Mouse (Mus musculus): ENCODE measurements around the gene Mast3. TPM values are rescaled to one million over a fixed set of nuclear protein-coding genes. Genes with fewer than 3 reads are reported as not detected.

The Mast3 gene
- polyA plus RNA-seq (2014; fragmentation: Illumina TruSeq; extraction: RNeasy Lipid Tissue Mini Kit (QIAGEN cat#74804)), result 2.1 TPM

DNA sequence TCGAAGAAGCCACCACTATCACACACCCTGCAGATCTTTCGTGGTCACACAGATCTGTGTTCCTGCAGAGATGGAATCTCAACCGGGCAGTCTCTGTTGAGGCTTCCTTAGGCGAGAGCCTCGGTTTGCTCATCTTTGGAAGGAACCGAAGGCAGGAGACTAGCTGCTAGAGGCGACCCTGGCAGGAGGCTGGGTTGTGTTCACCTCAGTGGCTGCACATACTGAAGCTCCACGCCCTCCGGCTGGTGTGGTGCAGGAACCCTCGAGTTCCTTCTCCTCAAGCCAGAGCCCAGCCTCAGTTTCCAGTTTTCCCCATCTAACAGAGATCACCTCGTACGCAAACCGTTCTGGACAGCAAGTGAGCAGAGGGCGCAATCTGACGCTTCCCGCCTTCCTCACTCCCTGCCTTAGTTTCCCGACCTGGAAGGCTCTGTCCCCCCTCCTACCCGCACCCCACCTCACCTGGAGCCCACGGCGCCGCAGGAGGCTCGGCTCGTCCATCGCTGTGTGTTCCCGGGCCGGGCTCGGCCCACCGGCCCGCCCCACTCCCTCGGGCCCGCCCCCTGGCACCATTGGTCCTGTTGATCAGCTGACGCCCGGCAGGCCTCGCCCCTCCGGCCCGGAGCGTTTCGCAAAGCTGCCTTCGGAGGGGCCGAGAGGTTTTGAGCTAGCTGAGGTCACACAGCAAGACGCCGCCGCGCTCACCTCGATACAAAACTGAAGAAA lies at the start of gene Mast3:
Gene Mast3, minus strand, starts transcription at position 574 of the 726 bp plus-strand sequence.

DNA sequence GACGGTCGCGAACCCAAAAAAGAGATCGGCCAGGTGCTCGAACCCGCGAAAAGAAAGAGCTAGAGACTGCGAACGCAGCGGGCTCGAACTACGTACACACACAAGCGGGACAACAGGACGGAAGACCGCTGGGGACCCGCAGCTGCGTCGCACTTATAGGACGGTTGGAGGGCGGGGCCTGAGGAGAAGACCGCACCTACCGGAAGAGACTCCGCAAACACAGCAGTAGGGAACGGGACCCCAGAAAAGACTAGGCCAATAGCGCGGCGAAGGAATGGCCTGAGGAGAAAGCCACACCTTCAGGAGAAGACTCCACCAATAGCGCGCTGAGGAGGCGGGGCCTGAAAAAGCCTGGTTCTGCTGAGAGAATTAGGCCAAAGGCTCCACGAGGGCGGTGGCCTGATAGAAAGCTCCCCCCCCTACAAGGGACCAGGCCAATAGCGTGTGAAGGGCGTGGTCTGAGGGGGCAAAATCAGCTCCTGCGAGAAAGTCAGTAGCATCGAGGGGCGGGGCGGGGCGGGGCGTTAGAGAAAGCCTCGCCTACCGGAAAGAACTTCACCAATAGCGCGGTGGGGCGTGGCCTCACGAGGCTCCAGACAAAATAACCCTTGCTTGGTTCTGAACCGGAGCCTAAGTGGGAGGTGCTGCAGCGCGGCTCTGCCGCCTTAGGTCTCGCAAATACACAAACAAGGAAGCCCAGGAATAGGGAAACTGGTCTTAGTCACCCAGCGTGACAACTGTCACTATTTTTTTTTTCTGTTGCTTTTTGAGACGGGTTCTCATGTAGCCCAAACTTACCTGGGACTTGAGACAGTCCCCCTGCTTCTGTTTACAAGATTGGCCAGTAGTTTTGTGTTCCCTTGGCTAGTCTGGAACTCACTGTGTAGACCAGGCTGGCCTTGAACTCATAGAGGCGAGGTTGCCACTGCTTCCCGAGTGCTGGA lies 34.8 kb upstream of the Mast3 start, which contains the start of gene Arrdc2:
Gene Arrdc2, minus strand, starts transcription at position 313 of the 944 bp plus-strand sequence.

DNA sequence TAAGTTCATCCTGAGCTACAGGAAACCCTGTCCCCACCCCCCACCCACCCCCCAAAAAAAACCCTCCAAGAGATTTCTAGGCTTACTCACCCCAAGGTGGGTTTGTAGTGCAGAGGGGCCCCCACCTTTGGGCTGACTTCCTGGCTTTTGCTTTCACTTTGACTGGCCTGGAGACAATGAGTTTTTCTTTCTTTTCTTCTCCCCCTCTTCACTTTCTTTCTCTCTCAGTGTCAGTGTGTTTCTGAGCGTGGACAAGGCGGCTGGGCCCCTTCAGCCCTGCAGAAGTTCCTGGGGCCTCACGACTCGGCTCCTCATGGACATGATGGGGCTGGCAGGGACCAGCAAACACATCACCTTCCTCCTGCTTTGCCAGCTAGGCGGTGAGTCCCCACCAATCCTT lies 3.4 kb upstream of the Mast3 start, which contains the start of gene Il12rb1:
Gene Il12rb1, plus strand, starts transcription at position 211 of the 400 bp plus-strand sequence.

DNA sequence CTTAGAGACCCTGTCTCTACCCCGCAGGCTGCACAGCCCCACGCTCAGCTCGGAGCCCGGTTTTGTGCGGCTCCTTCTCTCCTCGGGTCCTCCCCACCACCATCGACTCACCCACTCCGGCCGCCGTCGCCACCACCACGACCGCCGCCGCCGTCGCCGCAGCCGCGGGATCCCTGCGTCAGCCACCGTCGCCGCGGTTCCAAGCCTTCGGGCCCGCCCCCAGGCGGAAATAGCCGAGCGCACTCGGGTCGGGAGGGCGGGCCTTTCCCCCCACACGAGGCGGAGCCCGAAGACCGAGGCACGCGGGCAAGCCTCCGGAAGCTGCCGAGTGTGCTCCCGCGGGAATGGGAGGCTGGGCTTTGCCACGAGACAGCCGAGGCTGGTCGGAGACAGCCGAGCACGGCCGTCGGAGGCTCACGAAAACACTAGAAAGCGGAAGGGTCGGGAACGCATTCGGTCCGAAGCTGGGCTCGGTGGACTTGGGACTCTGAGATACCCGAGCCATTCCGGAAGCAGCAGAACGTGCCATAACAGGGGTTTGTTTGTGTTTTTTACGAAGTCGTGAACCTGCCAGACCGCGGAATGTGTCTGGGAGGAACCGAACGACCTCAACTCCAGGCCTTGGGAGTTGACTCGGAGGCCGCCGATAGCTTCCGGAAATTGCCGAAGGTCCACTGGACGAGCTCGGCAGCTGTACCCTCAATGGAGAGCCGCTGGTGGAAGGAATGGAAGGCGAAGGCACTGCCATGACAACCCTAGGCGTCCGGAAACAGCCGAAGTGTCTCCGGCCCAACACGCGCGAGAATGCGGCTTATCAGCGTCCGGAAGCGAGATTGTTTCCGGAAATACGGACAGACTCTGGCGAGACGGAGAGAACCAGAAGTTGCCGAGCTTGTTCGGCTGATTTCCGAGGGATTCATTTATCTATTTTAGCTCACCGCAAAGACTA lies 28.1 kb downstream of the Mast3 start, which contains the start of gene Pik3r2:
Gene Pik3r2, minus strand, starts transcription at position 218 of the 949 bp plus-strand sequence.

DNA sequence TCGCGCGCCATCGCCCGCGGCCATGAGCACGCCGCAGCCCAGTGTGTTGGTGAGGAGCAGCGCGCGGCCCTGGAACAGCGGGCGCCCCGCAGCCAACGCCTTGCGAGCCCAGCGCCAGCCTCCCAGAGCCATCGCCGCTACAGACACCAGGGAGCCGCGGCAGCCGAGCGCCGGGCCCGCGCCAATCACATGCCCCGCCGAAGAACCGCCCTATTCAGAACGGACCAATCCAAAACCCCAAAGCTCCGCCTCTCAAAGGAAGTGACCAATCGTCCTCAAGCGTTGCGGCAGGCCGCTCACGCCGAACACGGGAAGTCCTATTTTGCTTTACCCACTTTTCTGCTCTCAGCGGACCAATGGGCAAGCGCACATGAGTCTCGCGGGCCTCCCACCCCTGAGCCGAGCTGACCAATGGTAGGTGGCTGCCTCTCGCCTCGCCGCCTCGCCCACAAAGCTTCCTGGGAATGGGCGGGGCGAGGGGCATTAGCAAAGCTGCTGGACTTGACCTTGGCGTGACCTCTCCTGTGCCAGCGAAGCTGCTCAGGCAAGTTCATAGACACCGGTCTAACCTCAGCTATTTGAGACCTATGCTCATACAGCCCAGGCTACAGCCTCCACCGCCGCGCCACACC lies 44.0 kb downstream of the Mast3 start, which contains the start of gene Mpv17l2:
Gene Mpv17l2, minus strand, starts transcription at position 172 of the 632 bp plus-strand sequence.

DNA sequence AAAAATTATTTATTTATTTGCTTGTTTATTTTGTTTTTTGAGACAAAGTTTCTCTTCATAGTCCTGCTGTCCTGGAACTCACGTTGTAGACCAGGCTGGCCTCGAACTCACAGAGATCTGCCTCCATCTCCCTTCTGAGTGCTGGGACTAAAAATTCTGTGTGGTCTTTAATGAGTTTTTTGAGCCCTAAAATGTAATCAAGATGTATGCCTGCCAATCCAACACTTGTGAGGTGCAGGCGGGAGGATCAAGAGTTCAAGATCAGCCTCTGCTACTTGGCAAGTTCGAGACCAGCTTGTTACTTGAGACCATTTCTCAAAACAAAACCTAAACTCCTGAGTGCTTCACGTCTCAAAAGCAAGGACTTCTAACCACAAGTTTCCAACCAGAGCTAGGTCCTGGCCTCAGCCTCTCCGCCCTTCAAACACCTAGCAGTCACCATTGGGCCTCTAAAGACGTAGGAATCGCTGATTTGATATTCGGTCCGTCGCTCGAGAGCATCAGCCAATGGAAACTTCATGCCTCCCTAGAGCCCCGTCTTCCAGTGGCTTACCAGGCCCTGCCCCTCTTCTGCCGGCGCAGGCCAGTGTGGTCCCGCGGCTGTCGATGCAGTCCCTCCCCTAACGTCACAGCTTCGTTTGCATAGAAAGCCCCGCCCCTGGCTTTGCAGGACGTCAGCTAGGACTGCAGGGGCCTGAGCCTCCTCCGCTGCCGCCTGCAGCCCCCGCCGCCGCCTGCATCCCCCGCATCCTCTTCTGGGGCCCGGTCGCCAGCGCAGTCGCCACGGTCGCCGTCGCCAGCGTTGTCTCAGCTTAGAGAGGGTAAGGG lies 50.6 kb downstream of the Mast3 start, which contains the start of gene Rab3a:
Gene Rab3a, plus strand, starts transcription at position 637 of the 828 bp plus-strand sequence.

Other genes with a start within 250 kb of the Mast3 start
- gene Isyna1, start 210.7 kb downstream of the Mast3 start, polyA plus RNA-seq (2014; fragmentation: Illumina TruSeq; extraction: RNeasy Lipid Tissue Mini Kit (QIAGEN cat#74804)), result 0.29 TPM
- not detected for gene Ssbp4, start 196.2 kb downstream of the Mast3 start, polyA plus RNA-seq (2014; fragmentation: Illumina TruSeq; extraction: RNeasy Lipid Tissue Mini Kit (QIAGEN cat#74804))
- gene Lrrc25, start 188.9 kb downstream of the Mast3 start, polyA plus RNA-seq (2014; fragmentation: Illumina TruSeq; extraction: RNeasy Lipid Tissue Mini Kit (QIAGEN cat#74804)), result not detected
- not detected for gene Gdf15, start 172.6 kb downstream of the Mast3 start, polyA plus RNA-seq (2014; fragmentation: Illumina TruSeq; extraction: RNeasy Lipid Tissue Mini Kit (QIAGEN cat#74804))
- gene Pgpep1, start 144.7 kb downstream of the Mast3 start, polyA plus RNA-seq (2014; fragmentation: Illumina TruSeq; extraction: RNeasy Lipid Tissue Mini Kit (QIAGEN cat#74804)), result 17.5 TPM
- not detected for gene Lsm4, start 131.8 kb downstream of the Mast3 start, polyA plus RNA-seq (2014; fragmentation: Illumina TruSeq; extraction: RNeasy Lipid Tissue Mini Kit (QIAGEN cat#74804))
- gene Jund, start 106.1 kb downstream of the Mast3 start, polyA plus RNA-seq (2014; fragmentation: Illumina TruSeq; extraction: RNeasy Lipid Tissue Mini Kit (QIAGEN cat#74804)), result 20.4 TPM
- not detected for gene Iqcn, start 101.6 kb downstream of the Mast3 start, polyA plus RNA-seq (2014; fragmentation: Illumina TruSeq; extraction: RNeasy Lipid Tissue Mini Kit (QIAGEN cat#74804))
- not detected for gene Gm3336, start 86.5 kb downstream of the Mast3 start, polyA plus RNA-seq (2014; fragmentation: Illumina TruSeq; extraction: RNeasy Lipid Tissue Mini Kit (QIAGEN cat#74804))
- not detected for gene Pde4c, start 81.3 kb downstream of the Mast3 start, polyA plus RNA-seq (2014; fragmentation: Illumina TruSeq; extraction: RNeasy Lipid Tissue Mini Kit (QIAGEN cat#74804))
- 2.5 TPM for gene Rab3a, start 50.4 kb downstream of the Mast3 start, polyA plus RNA-seq (2014; fragmentation: Illumina TruSeq; extraction: RNeasy Lipid Tissue Mini Kit (QIAGEN cat#74804))
- gene Mpv17l2, start 44.1 kb downstream of the Mast3 start, polyA plus RNA-seq (2014; fragmentation: Illumina TruSeq; extraction: RNeasy Lipid Tissue Mini Kit (QIAGEN cat#74804)), result not detected
- gene Pik3r2, start 28.3 kb downstream of the Mast3 start, polyA plus RNA-seq (2014; fragmentation: Illumina TruSeq; extraction: RNeasy Lipid Tissue Mini Kit (QIAGEN cat#74804)), result 1.7 TPM
- not detected for gene Il12rb1, start 3.4 kb upstream of the Mast3 start, polyA plus RNA-seq (2014; fragmentation: Illumina TruSeq; extraction: RNeasy Lipid Tissue Mini Kit (QIAGEN cat#74804))
- 1.1 TPM for gene Arrdc2, start 34.7 kb upstream of the Mast3 start, polyA plus RNA-seq (2014; fragmentation: Illumina TruSeq; extraction: RNeasy Lipid Tissue Mini Kit (QIAGEN cat#74804))
- 0.26 TPM for gene Kcnn1, start 58.2 kb upstream of the Mast3 start, polyA plus RNA-seq (2014; fragmentation: Illumina TruSeq; extraction: RNeasy Lipid Tissue Mini Kit (QIAGEN cat#74804))
- gene Ccdc124, start 68.9 kb upstream of the Mast3 start, polyA plus RNA-seq (2014; fragmentation: Illumina TruSeq; extraction: RNeasy Lipid Tissue Mini Kit (QIAGEN cat#74804)), result not detected
- not detected for gene Slc5a5, start 87.7 kb upstream of the Mast3 start, polyA plus RNA-seq (2014; fragmentation: Illumina TruSeq; extraction: RNeasy Lipid Tissue Mini Kit (QIAGEN cat#74804))
- gene Rpl18a, start 92.4 kb upstream of the Mast3 start, polyA plus RNA-seq (2014; fragmentation: Illumina TruSeq; extraction: RNeasy Lipid Tissue Mini Kit (QIAGEN cat#74804)), result 39.0 TPM
- gene Map1s, start 100.9 kb upstream of the Mast3 start, polyA plus RNA-seq (2014; fragmentation: Illumina TruSeq; extraction: RNeasy Lipid Tissue Mini Kit (QIAGEN cat#74804)), result 2.4 TPM